Mouse (Mus musculus) E14TG2a.4 (cell line): ENCODE results near the gene Abi1.

Experiments
- CTCF ChIP-seq: conservative IDR thresholded peaks from 2 replicates; pipeline ENCODE4 v1.5.1; 2014; ENCODE audit warnings: low read length
- POU5F1 ChIP-seq: IDR thresholded peaks from 2 replicates; pipeline ENCODE4 v1.6.1; 2014; ENCODE audit warnings: low read length, borderline replicate concordance

GRCm38 (mm10) chr2:22895282-22896273 lies 144.5 kb downstream of the Abi1 start, which contains the start of gene Pdss1:
- no peak for TF ChIP-seq CTCF
- no peak for TF ChIP-seq POU5F1
